Mouse (Mus musculus) limb, embryonic 14.5 days (tissue): Measurements from ENCODE around the gene Necap2. TPM values are rescaled to one million over a fixed set of nuclear protein-coding genes. Genes with fewer than 3 reads are reported as not detected.

ENCODE experiments used
- ATAC-seq: fragments of 200-750 bp; cut with Nextera tagmentation; 2 replicates; pipeline ENCODE4 v1.8.0; 2017; ENCODE audit warnings: low read depth, moderate number of reproducible peaks, moderate TSS enrichment; ENCODE audit not compliant: low FRiP score
- DNase-seq: peaks from one replicate; pipeline ENCODE4 v3.0.0-alpha.2; 2015; ENCODE audit warnings: low spot score
- H3K27ac ChIP-seq: fragments of 300-500 bp; sonication (generic); replicated peaks from 2 replicates; pipeline ENCODE4 v1.5.1; 2014; ENCODE audit warnings: low read depth, mild to moderate bottlenecking, low read length, moderate library complexity, mixed read lengths
- H3K27me3 ChIP-seq: fragments of 300-500 bp; sonication (generic); 2 replicates; pipeline ENCODE4 v1.6.1; 2014; ENCODE audit warnings: low read length, mixed read lengths; ENCODE audit not compliant: control insufficient read depth, insufficient read depth
- H3K36me3 ChIP-seq: fragments of 300-500 bp; sonication (generic); 2 replicates; pipeline ENCODE4 v1.6.1; 2014; ENCODE audit warnings: mild to moderate bottlenecking, low read length, moderate library complexity, mixed read lengths; ENCODE audit not compliant: control insufficient read depth, insufficient read depth
- H3K4me1 ChIP-seq: fragments of 300-500 bp; sonication (generic); 2 replicates; pipeline ENCODE4 v1.6.1; 2014; ENCODE audit warnings: antibody characterized with exemption, low read length, mixed read lengths; ENCODE audit not compliant: control insufficient read depth, insufficient read depth
- H3K4me2 ChIP-seq: fragments of 300-500 bp; sonication (generic); replicated peaks from 2 replicates; pipeline ENCODE4 v1.6.1; 2014; ENCODE audit warnings: low read depth, mild to moderate bottlenecking, low read length, moderate library complexity; ENCODE audit not compliant: severe bottlenecking
- H3K4me3 ChIP-seq: fragments of 300-500 bp; sonication (generic); replicated peaks from 2 replicates; pipeline ENCODE4 v1.5.1; 2014; ENCODE audit warnings: low read length
- H3K9ac ChIP-seq: fragments of 300-500 bp; sonication (generic); 2 replicates; pipeline ENCODE4 v1.6.1; 2014; ENCODE audit warnings: mild to moderate bottlenecking, low read depth, low read length, moderate library complexity; ENCODE audit not compliant: severe bottlenecking
- H3K9me3 ChIP-seq: fragments of 300-500 bp; sonication (generic); 2 replicates; pipeline ENCODE4 v1.6.1; 2016; ENCODE audit warnings: low read length; ENCODE audit not compliant: control insufficient read depth
- POLR2A ChIP-seq: fragments of 200-500 bp; IDR thresholded peaks from 2 replicates; pipeline ENCODE4 v1.8.0; 2012; ENCODE audit warnings: inconsistent platforms, mild to moderate bottlenecking, moderate library complexity, borderline replicate concordance; ENCODE audit not compliant: insufficient read depth, insufficient read length; ENCODE audit errors: extremely low read depth
- WGBS: fragments of 180-500 bp; shearing (Covaris S2); extraction: QIAGEN DNeasy Blood & Tissue Kit; methylation state at CpG from one replicate; pipeline ENCODE4 v1.1.7; 2014; 5-methylcytosine and 5-hydroxymethylcytosine counted together
- polyA plus RNA-seq, 2 experiments: library from polyadenylated mRNA; depleted of rRNA in 1 of 2; stranded (reverse) in 1 of 2; unstranded in 1 of 2; fragments of >200 nt; fragmentation: Nextera tagmentation in 1 of 2; extraction: Ambion mirVana in 1 of 2; gene quantifications; 2 replicates each; pipeline versions ENCODE4 v1.2.1 to v1.2.3; 2012 to 2014

Gene Necap2
- polyA plus RNA-seq, 2 experiments, result 79.1 to 90.5 TPM

DNA sequence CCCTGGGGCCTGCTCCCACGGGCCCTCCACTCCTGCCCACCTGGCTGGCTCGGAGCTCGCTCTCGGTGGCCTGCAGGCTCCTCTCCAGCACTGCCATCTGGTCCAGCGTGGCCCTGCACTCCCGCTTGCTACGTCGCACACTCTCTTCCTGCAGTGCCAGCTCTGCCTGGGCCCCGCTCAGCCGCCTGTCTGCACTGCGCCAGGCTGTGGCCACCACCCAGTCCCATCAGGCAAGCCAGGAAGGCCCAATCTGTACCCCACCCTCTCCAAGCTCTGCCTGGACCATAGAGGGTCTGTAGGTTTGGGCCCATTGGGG is 56.6 kb downstream of the Necap2 start:
- DNase-seq, result no peak
- no peaks in the 10 kb centered on the region for H3K27me3 ChIP-seq
- H3K36me3 ChIP-seq, result peaks cover 20% of the 10 kb centered on the region
- ATAC-seq, result 0 out of 2 replicates have a peak, but pooled peaks have one; percentile 2
- H3K4me2 ChIP-seq, result no peak overlapping the region; the same call in 1 of the 2 replicates
- H3K9me3 ChIP-seq, result no peaks in the 10 kb centered on the region
- H3K4me3 ChIP-seq, result no peak overlapping the region
- peak overlapping the region; percentile 95 for H3K27ac ChIP-seq
- H3K4me1 ChIP-seq, result peaks cover 25% of the 10 kb centered on the region
- peak overlapping the region; percentile 47 for H3K9ac ChIP-seq
- no peak for TF ChIP-seq POLR2A
- WGBS, result 53% methylated on average over 11 of the region's 11 CpGs

GRCm38 (mm10) chr4:141020811-141021613 is 57.1 kb downstream of the Necap2 start:
- peak; percentile 89 for DNase-seq
- WGBS, result 11% methylated on average over 14 of the region's 14 CpGs
- no peaks in the 10 kb centered on the region for H3K27me3 ChIP-seq
- peak overlapping the region; percentile 95 for H3K27ac ChIP-seq
- no peaks in the 10 kb centered on the region for H3K9me3 ChIP-seq
- peak; percentile 75 for ATAC-seq
- H3K36me3 ChIP-seq, result peaks cover 23% of the 10 kb centered on the region
- H3K4me2 ChIP-seq, result peak overlapping the region; percentile 37
- peak overlapping the region; percentile 47 for H3K9ac ChIP-seq
- H3K4me3 ChIP-seq, result peak overlapping the region; percentile 15; the same call in 1 of the 2 replicates
- TF ChIP-seq POLR2A, result no peak
- H3K4me1 ChIP-seq, result peaks cover 25% of the 10 kb centered on the region

DNA sequence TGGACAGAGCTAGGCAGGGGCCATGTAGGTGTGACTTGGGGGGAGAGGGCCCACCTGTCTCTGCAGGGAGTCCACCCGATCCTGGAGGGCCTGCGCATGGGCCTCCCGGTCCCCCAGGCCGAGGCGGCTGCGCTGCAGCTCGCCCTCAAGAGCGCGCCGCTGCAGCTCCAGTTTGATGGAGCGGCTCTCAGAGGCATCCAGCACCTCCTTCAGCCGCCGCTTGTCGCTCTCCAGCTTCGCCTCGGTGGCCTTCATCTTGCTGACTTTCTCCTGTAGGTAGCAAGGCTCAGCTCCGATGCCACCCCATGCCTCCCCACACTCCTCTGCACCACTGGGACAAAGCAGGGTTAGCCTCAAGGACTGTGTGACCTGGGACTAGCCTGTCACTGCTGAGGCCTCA is 57.9 kb downstream of the Necap2 start:
- no peak for DNase-seq
- Histone ChIP-seq H3K36me3 (peaks cover 26% of the 10 kb centered on the region), H3K4me2 (peak overlapping the region; percentile 37; the same call in 1 of the 2 replicates), H3K4me3 (no peak overlapping the region), H3K27ac (peak overlapping the region; percentile 95), H3K9ac (peak overlapping the region; percentile 47; the same call in 1 of the 2 replicates), H3K4me1 (peaks cover 25% of the 10 kb centered on the region), H3K27me3 (no peaks in the 10 kb centered on the region), H3K9me3 (no peaks in the 10 kb centered on the region)
- ATAC-seq, result no peak
- no peak for TF ChIP-seq POLR2A
- WGBS, result 65% methylated on average over 14 of the region's 17 CpGs

- DNase-seq, result no peak
Observed at GRCm38 (mm10) chr4:141017657-141018436, 60.3 kb downstream of the Necap2 start.

More at GRCm38 (mm10) chr4:141017657-141018436, 60.3 kb downstream of the Necap2 start:
- no peak overlapping the region for H3K9ac ChIP-seq
- peaks cover 26% of the 10 kb centered on the region for H3K4me1 ChIP-seq
- H3K4me2 ChIP-seq, result no peak overlapping the region
- no peak overlapping the region for H3K27ac ChIP-seq
- no peak for TF ChIP-seq POLR2A
- ATAC-seq, result no peak
- H3K4me3 ChIP-seq, result no peak overlapping the region
- peaks cover 44% of the 10 kb centered on the region for H3K36me3 ChIP-seq
- WGBS, result 79% methylated on average over 29 of the region's 29 CpGs
- no peaks in the 10 kb centered on the region for H3K27me3 ChIP-seq
- no peaks in the 10 kb centered on the region for H3K9me3 ChIP-seq

Other genes with a start within 250 kb of the Necap2 start
- gene Padi1, start 232.6 kb downstream of the Necap2 start, polyA plus RNA-seq (2012; rRNA removed), result 0.19 and 0.25 TPM in 2 replicates
- 0.10 and 0.12 TPM in 2 replicates for gene Padi1, start 232.6 kb downstream of the Necap2 start, polyA plus RNA-seq (2014; fragmentation: Nextera tagmentation; extraction: Ambion mirVana)
- 1.3 and 1.9 TPM in 2 replicates for gene Padi2, start 172.0 kb downstream of the Necap2 start, polyA plus RNA-seq (2012; rRNA removed)
- gene Padi2, start 172.0 kb downstream of the Necap2 start, polyA plus RNA-seq (2014; fragmentation: Nextera tagmentation; extraction: Ambion mirVana), result 1.3 and 1.9 TPM in 2 replicates
- 156 and 175 TPM in 2 replicates for gene Sdhb, start 117.2 kb downstream of the Necap2 start, polyA plus RNA-seq (2012; rRNA removed)
- 380 and 381 TPM in 2 replicates for gene Sdhb, start 117.2 kb downstream of the Necap2 start, polyA plus RNA-seq (2014; fragmentation: Nextera tagmentation; extraction: Ambion mirVana)
- gene Atp13a2, start 91.5 kb downstream of the Necap2 start, polyA plus RNA-seq (2012; rRNA removed), result 74.6 and 112 TPM in 2 replicates
- 43.7 and 45.0 TPM in 2 replicates for gene Atp13a2, start 91.5 kb downstream of the Necap2 start, polyA plus RNA-seq (2014; fragmentation: Nextera tagmentation; extraction: Ambion mirVana)
- 708 and 919 TPM in 2 replicates for gene Mfap2, start 67.9 kb downstream of the Necap2 start, polyA plus RNA-seq (2012; rRNA removed)
- 1,017 and 1,089 TPM in 2 replicates for gene Mfap2, start 67.9 kb downstream of the Necap2 start, polyA plus RNA-seq (2014; fragmentation: Nextera tagmentation; extraction: Ambion mirVana)
- 25.9 and 27.8 TPM in 2 replicates for gene Crocc, start 17.8 kb downstream of the Necap2 start, polyA plus RNA-seq (2012; rRNA removed)
- gene Crocc, start 17.8 kb downstream of the Necap2 start, polyA plus RNA-seq (2014; fragmentation: Nextera tagmentation; extraction: Ambion mirVana), result 5.4 and 7.3 TPM in 2 replicates
- 0.04 and 0.08 TPM in 2 replicates for gene Spata21, start 10.0 kb upstream of the Necap2 start, polyA plus RNA-seq (2012; rRNA removed)
- 0.18 and 0.43 TPM in 2 replicates for gene Spata21, start 10.0 kb upstream of the Necap2 start, polyA plus RNA-seq (2014; fragmentation: Nextera tagmentation; extraction: Ambion mirVana)
- gene Szrd1, start 61.4 kb upstream of the Necap2 start, polyA plus RNA-seq (2012; rRNA removed), result 63.7 and 71.4 TPM in 2 replicates
- gene Szrd1, start 61.4 kb upstream of the Necap2 start, polyA plus RNA-seq (2014; fragmentation: Nextera tagmentation; extraction: Ambion mirVana), result 38.6 and 39.1 TPM in 2 replicates
- 23.1 and 25.5 TPM in 2 replicates for gene Fbxo42, start 69.6 kb upstream of the Necap2 start, polyA plus RNA-seq (2012; rRNA removed)
- 29.7 and 30.0 TPM in 2 replicates for gene Fbxo42, start 69.6 kb upstream of the Necap2 start, polyA plus RNA-seq (2014; fragmentation: Nextera tagmentation; extraction: Ambion mirVana)
- 3.6 and 4.2 TPM in 2 replicates for gene Rsg1, start 135.6 kb upstream of the Necap2 start, polyA plus RNA-seq (2012; rRNA removed)
- 5.5 and 6.1 TPM in 2 replicates for gene Rsg1, start 135.6 kb upstream of the Necap2 start, polyA plus RNA-seq (2014; fragmentation: Nextera tagmentation; extraction: Ambion mirVana)
- 20.4 and 21.8 TPM in 2 replicates for gene Arhgef19, start 161.1 kb upstream of the Necap2 start, polyA plus RNA-seq (2012; rRNA removed)
- gene Arhgef19, start 161.1 kb upstream of the Necap2 start, polyA plus RNA-seq (2014; fragmentation: Nextera tagmentation; extraction: Ambion mirVana), result 15.3 and 18.7 TPM in 2 replicates
- gene Epha2, start 222.9 kb upstream of the Necap2 start, polyA plus RNA-seq (2012; rRNA removed), result 9.4 and 13.1 TPM in 2 replicates
- 2.2 and 2.4 TPM in 2 replicates for gene Epha2, start 222.9 kb upstream of the Necap2 start, polyA plus RNA-seq (2014; fragmentation: Nextera tagmentation; extraction: Ambion mirVana)